Mouse (Mus musculus): Measurements from ENCODE around the gene Wdfy3. TPM values are rescaled to one million over a fixed set of nuclear protein-coding genes. Genes with fewer than 3 reads are reported as not detected.

Wdfy3 gene
- total and polyA plus RNA-seq, 2 experiments from 2014 or later: 5.2 to 25.8 TPM

DNA sequence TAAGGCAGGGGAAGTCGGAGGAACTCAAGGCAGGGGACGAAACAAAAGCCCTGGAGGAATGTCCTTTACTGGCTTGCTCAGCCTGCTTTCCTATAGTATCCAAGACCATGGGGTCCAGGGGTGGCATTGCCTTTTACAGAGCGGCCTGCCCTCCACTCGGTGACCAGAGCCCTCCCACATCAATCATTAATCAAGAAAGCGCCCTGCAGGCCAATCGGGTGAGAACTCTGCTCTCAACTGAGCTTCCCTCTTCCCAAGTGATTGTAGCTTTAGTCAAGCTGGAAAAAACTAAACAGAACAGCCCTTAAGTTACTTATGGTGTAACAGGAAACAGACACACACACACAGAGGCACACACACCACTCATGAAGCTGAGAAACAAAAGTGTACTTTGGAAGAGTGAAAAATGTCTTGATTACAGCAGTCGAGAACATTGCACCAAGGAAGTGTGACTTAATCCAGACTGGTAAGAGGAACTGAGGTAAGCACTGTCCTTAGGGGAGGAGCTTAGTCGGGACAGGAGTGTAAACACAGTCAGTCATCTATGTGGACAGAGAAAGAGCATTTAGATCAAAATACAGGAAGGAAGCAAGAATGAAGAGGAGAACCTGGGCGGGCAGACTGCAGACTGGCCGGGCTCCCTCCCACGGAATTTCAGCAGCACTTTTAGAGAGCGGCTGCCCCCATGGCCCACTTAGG is 101.4 kb downstream of the Wdfy3 start:
- TF ChIP-seq EP300 (IDR thresholded peaks at IDR 0.05; ENCODE audit: low read depth) (no peak), CTCF (IDR thresholded peaks at IDR 0.05; ENCODE audit: low read depth) (no peak)
- Histone ChIP-seq H3K9me3 (replicated peaks; ENCODE audit: control insufficient read depth, low read length) (no peaks in the 10 kb centered on the region), H3K27me3 (ENCODE audit: control insufficient read depth, insufficient read depth, low read length) (no peaks in the 10 kb centered on the region), H3K4me2 (ENCODE audit: low read depth, low read length) (peak overlapping the region; percentile 22), H3K4me3 (ENCODE audit: low read depth, low read length) (no peak overlapping the region), H3K4me1 (ENCODE audit: control insufficient read depth, insufficient read depth) (peaks cover 6% of the 10 kb centered on the region; the same call in 1 of the 2 replicates), H3K9ac (replicated peaks; ENCODE audit: low read depth, low read length) (no peak overlapping the region), H3K27ac (ENCODE audit: low read depth) (peak overlapping the region; percentile 87), H3K36me3 (replicated peaks; ENCODE audit: control insufficient read depth, insufficient read depth, low read length) (0 out of 2 replicates have a peak, but pooled peaks cover 3% of the 10 kb centered on the region)
- DNase-seq (ENCODE audit: low spot score): peak; percentile 14
- WGBS: 48% methylated on average over 12 of the region's 12 CpGs
- ATAC-seq (ENCODE audit: insufficient read depth, low read depth): peak; percentile 62

DNA sequence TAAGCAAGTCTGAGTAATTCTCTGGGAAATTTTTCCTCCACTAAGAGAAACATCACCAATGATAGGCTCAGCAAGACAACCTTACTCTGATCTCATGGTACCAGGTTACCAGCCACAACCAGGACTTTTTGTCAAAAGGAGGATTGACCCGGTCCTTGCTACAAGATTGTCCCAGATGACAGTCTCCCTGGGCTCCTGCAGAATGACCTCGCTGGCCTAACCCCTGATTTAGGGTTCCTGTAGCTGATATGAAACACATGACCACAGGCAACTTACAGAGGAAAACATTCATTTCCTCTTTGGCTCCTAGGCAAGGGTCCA is 101.9 kb downstream of the Wdfy3 start:
- ATAC-seq (ENCODE audit: insufficient read depth, low read depth): peak; percentile 65; the same call in 1 of the 2 replicates
- H3K27ac ChIP-seq (ENCODE audit: low read depth): peak overlapping the region; percentile 87
- H3K4me1 ChIP-seq (ENCODE audit: control insufficient read depth, insufficient read depth): peaks cover 10% of the 10 kb centered on the region; the same call in 1 of the 2 replicates
- no peaks in the 10 kb centered on the region for H3K9me3 ChIP-seq (replicated peaks; ENCODE audit: control insufficient read depth, low read length)
- peak; percentile 25 for DNase-seq (ENCODE audit: low spot score)
- 50% methylated on average over 2 of the region's 2 CpGs for WGBS
- H3K4me2 ChIP-seq (ENCODE audit: low read depth, low read length): no peak overlapping the region
- no peaks in the 10 kb centered on the region for H3K27me3 ChIP-seq (ENCODE audit: control insufficient read depth, insufficient read depth, low read length)
- H3K4me3 ChIP-seq (ENCODE audit: low read depth, low read length): no peak overlapping the region
- no peak for TF ChIP-seq CTCF (IDR thresholded peaks at IDR 0.05; ENCODE audit: low read depth)
- no peak for TF ChIP-seq EP300 (IDR thresholded peaks at IDR 0.05; ENCODE audit: low read depth)
- H3K9ac ChIP-seq (replicated peaks; ENCODE audit: low read depth, low read length): no peak overlapping the region
- 0 out of 2 replicates have a peak, but pooled peaks cover 3% of the 10 kb centered on the region for H3K36me3 ChIP-seq (replicated peaks; ENCODE audit: control insufficient read depth, insufficient read depth, low read length)

DNA sequence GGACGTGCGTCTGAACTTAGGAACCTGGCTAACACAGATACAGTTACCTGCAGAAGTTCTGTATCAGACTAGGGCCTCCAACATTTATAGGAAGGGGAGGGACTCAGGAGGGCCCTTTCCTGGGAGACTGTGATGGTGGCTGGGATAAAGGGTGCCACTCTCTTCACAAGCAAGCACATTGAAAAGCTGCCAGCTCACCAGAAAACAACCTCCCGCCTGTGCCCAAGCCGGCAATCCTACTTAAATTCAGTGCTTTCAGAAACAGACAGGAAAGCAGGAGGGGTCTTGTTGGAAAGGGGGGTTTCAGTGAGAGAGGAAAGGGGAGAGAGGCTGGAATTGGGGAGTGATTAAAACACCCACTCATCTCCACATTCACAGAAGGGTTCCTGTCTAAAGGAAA is 106.9 kb downstream of the Wdfy3 start:
- DNase-seq (ENCODE audit: low spot score) (no peak), ATAC-seq (ENCODE audit: insufficient read depth, low read depth) (no peak)
- H3K4me2 ChIP-seq (ENCODE audit: low read depth, low read length): no peak overlapping the region
- H3K9ac ChIP-seq (replicated peaks; ENCODE audit: low read depth, low read length): no peak overlapping the region
- H3K27me3 ChIP-seq (ENCODE audit: control insufficient read depth, insufficient read depth, low read length): no peaks in the 10 kb centered on the region
- H3K27ac ChIP-seq (ENCODE audit: low read depth): no peak overlapping the region
- 71% methylated on average over 4 of the region's 4 CpGs for WGBS
- TF ChIP-seq CTCF (IDR thresholded peaks at IDR 0.05; ENCODE audit: low read depth): no peak
- no peak for TF ChIP-seq EP300 (IDR thresholded peaks at IDR 0.05; ENCODE audit: low read depth)
- H3K4me3 ChIP-seq (ENCODE audit: low read depth, low read length): no peak overlapping the region
- no peaks in the 10 kb centered on the region for H3K9me3 ChIP-seq (replicated peaks; ENCODE audit: control insufficient read depth, low read length)
- H3K4me1 ChIP-seq (ENCODE audit: control insufficient read depth, insufficient read depth): peaks cover 10% of the 10 kb centered on the region; the same call in 1 of the 2 replicates
- H3K36me3 ChIP-seq (replicated peaks; ENCODE audit: control insufficient read depth, insufficient read depth, low read length): peaks cover 32% of the 10 kb centered on the region

DNA sequence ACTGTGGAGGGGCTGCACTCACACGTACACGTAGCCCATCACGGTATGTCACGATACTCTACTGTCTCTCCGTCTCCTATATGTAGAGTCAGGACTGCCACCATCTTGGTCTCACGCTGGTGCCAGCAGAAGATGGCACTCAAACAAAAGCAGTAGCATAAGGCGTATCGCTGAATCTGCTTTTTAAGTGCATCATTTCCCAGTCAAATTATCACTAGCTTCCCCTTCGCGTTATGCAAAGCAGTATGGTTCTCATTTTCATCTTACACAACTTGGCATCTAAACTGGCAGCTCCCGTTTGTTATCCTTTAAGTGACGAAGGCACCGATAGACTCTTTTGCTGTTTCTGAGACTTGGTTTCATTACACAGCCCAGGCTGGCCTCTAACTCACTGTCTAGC is 110.4 kb downstream of the Wdfy3 start:
- no peak for DNase-seq (ENCODE audit: low spot score)
- Histone ChIP-seq H3K4me1 (ENCODE audit: control insufficient read depth, insufficient read depth) (peaks cover 10% of the 10 kb centered on the region; the same call in 1 of the 2 replicates), H3K4me2 (ENCODE audit: low read depth, low read length) (no peak overlapping the region), H3K27me3 (ENCODE audit: control insufficient read depth, insufficient read depth, low read length) (no peaks in the 10 kb centered on the region), H3K36me3 (replicated peaks; ENCODE audit: control insufficient read depth, insufficient read depth, low read length) (peaks cover 51% of the 10 kb centered on the region), H3K9me3 (replicated peaks; ENCODE audit: control insufficient read depth, low read length) (no peaks in the 10 kb centered on the region), H3K27ac (ENCODE audit: low read depth) (no peak overlapping the region), H3K4me3 (ENCODE audit: low read depth, low read length) (no peak overlapping the region), H3K9ac (replicated peaks; ENCODE audit: low read depth, low read length) (no peak overlapping the region)
- TF ChIP-seq CTCF (IDR thresholded peaks at IDR 0.05; ENCODE audit: low read depth): no peak
- TF ChIP-seq EP300 (IDR thresholded peaks at IDR 0.05; ENCODE audit: low read depth): no peak
- 95% methylated on average over 13 of the region's 13 CpGs for WGBS
- no peak for ATAC-seq (ENCODE audit: insufficient read depth, low read depth)

DNA sequence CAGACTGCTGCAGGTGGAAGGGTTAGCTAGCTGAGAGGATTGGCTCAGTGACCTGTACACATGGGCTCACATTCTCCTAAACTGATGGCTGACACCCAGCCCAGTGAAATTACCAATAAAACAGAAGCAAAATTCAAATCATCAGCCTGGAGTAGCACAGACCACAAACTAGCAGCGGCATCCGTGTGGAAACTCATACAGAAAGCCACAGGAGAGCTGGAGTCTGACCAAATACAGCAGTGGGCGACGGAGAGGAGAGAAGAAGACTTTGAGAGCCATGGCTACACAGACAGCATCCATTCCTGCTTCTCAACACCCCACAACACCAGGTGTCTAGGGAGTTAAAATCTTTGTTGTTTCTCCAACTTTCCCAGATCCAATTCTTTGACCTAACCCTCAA is 110.8 kb downstream of the Wdfy3 start:
- Histone ChIP-seq H3K4me3 (ENCODE audit: low read depth, low read length) (no peak overlapping the region), H3K4me1 (ENCODE audit: control insufficient read depth, insufficient read depth) (peaks cover 10% of the 10 kb centered on the region; the same call in 1 of the 2 replicates), H3K9me3 (replicated peaks; ENCODE audit: control insufficient read depth, low read length) (no peaks in the 10 kb centered on the region), H3K36me3 (replicated peaks; ENCODE audit: control insufficient read depth, insufficient read depth, low read length) (peaks cover 51% of the 10 kb centered on the region), H3K4me2 (ENCODE audit: low read depth, low read length) (no peak overlapping the region), H3K27ac (ENCODE audit: low read depth) (no peak overlapping the region), H3K27me3 (ENCODE audit: control insufficient read depth, insufficient read depth, low read length) (no peaks in the 10 kb centered on the region), H3K9ac (replicated peaks; ENCODE audit: low read depth, low read length) (no peak overlapping the region)
- DNase-seq (ENCODE audit: low spot score): no peak
- no peak for TF ChIP-seq EP300 (IDR thresholded peaks at IDR 0.05; ENCODE audit: low read depth)
- TF ChIP-seq CTCF (IDR thresholded peaks at IDR 0.05; ENCODE audit: low read depth): no peak
- WGBS: 90% methylated on average over 4 of the region's 4 CpGs
- ATAC-seq (ENCODE audit: insufficient read depth, low read depth): no peak

DNA sequence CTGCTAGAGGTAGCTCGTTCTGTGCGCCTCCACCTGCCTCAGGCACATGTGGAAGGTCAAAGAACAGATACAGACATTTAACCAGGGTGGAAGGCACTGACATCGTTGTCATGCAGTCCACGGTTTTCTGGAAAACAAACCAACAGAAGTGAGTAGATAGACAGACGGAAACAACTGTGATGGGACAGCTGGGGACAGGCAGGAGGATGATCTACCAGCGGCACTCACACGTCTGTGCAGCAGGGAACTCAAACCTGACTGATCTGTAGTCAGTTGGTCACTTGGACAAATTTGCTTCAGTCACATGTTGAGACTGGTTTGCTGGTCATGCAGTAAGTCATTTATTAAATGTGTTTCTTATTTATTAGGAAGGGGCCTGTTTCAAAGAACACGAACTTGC is 112.3 kb downstream of the Wdfy3 start:
- Histone ChIP-seq H3K36me3 (replicated peaks; ENCODE audit: control insufficient read depth, insufficient read depth, low read length) (peaks cover 61% of the 10 kb centered on the region), H3K27ac (ENCODE audit: low read depth) (no peak overlapping the region), H3K9me3 (replicated peaks; ENCODE audit: control insufficient read depth, low read length) (no peaks in the 10 kb centered on the region), H3K4me2 (ENCODE audit: low read depth, low read length) (no peak overlapping the region), H3K27me3 (ENCODE audit: control insufficient read depth, insufficient read depth, low read length) (no peaks in the 10 kb centered on the region), H3K4me3 (ENCODE audit: low read depth, low read length) (no peak overlapping the region), H3K4me1 (ENCODE audit: control insufficient read depth, insufficient read depth) (no peaks in the 10 kb centered on the region), H3K9ac (replicated peaks; ENCODE audit: low read depth, low read length) (no peak overlapping the region)
- DNase-seq (ENCODE audit: low spot score): no peak
- 82% methylated on average over 8 of the region's 8 CpGs for WGBS
- no peak for TF ChIP-seq EP300 (IDR thresholded peaks at IDR 0.05; ENCODE audit: low read depth)
- TF ChIP-seq CTCF (IDR thresholded peaks at IDR 0.05; ENCODE audit: low read depth): no peak
- ATAC-seq (ENCODE audit: insufficient read depth, low read depth): no peak

All from heart, postnatal 0 days (tissue).